Mouse (Mus musculus) midbrain, embryonic 12.5 days (tissue): ENCODE measurements at regions not wholly inside any gene's neighbourhood (a gene's known extent, or its start where the extent isn't known, plus 50 kb on each side); places are given as distances from the start of the nearest gene placed in this dataset.

Source experiments
- ATAC-seq: fragments of 200-750 bp; cut with Nextera tagmentation; 2 replicates; pipeline ENCODE4 v1.8.0; 2017; ENCODE audit warnings: low read depth, moderate TSS enrichment, moderate library complexity; ENCODE audit not compliant: low FRiP score
- H3K27ac ChIP-seq: fragments of 300-500 bp; sonication (generic); replicated peaks from 2 replicates; pipeline ENCODE4 v1.5.1; 2016; ENCODE audit warnings: mild to moderate bottlenecking
- H3K27me3 ChIP-seq: fragments of 300-500 bp; sonication (generic); 2 replicates; pipeline ENCODE4 v1.6.1; 2016; ENCODE audit warnings: mild to moderate bottlenecking
- H3K36me3 ChIP-seq: fragments of 300-500 bp; sonication (generic); 2 replicates; pipeline ENCODE4 v1.6.1; 2016
- H3K4me1 ChIP-seq: fragments of 300-500 bp; sonication (generic); 2 replicates; pipeline ENCODE4 v1.6.1; 2016
- H3K4me2 ChIP-seq: fragments of 300-500 bp; sonication (generic); replicated peaks from 2 replicates; pipeline ENCODE4 v1.6.1; 2016; ENCODE audit warnings: mild to moderate bottlenecking, moderate library complexity
- H3K4me3 ChIP-seq: fragments of 300-500 bp; sonication (generic); 2 replicates; pipeline ENCODE4 v1.5.1; 2016; ENCODE audit warnings: mild to moderate bottlenecking
- H3K9ac ChIP-seq: fragments of 300-500 bp; sonication (generic); replicated peaks from 2 replicates; pipeline ENCODE4 v1.6.1; 2016; ENCODE audit warnings: mild to moderate bottlenecking, moderate library complexity
- H3K9me3 ChIP-seq: fragments of 300-500 bp; sonication (generic); 2 replicates; pipeline ENCODE4 v1.6.1; 2016; ENCODE audit warnings: mild to moderate bottlenecking
- WGBS: fragments of 180-500 bp; shearing (Covaris S2); methylation state at CpG from one replicate; pipeline ENCODE4 v1.1.7; 2016; 5-methylcytosine and 5-hydroxymethylcytosine counted together

DNA sequence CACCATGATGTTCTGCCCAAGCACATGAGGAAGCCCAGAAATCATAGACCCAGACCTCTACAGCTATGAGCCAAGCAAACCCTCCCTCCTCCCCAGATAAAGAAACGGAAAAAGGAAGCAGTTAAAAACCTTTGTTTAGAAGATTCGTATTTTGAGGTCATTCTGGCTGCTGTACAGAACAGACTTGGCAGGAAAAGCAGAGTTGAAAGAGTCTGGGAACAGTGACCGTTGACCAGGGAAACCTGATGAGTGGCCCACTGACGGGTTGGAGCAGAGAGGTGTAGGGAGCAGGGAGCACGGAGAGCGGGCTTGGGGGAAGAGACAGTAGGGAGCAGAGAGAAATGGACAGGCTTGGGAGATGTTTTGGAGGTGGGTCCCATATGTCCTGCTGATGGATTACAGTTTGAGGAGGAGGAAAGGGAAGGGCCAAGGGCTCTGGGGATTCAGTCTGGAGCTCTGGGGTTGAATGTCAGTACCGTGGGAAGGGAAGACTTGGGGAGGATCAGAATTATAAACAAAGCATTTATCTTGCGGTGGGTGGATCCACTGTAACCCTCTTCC is 191.2 kb downstream of the Rplp1 start:
- Histone ChIP-seq H3K27ac (no peak overlapping the region), H3K27me3 (peaks cover under 1% of the 10 kb centered on the region; the same call in 1 of the 2 replicates), H3K36me3 (no peaks in the 10 kb centered on the region), H3K4me3 (no peak overlapping the region), H3K4me1 (peaks cover 18% of the 10 kb centered on the region), H3K9ac (no peak overlapping the region), H3K4me2 (no peak overlapping the region), H3K9me3 (no peaks in the 10 kb centered on the region)
- ATAC-seq = no peak
- whole genome bisulfite sequencing = 92% methylated on average over 8 of the region's 8 CpGs

DNA sequence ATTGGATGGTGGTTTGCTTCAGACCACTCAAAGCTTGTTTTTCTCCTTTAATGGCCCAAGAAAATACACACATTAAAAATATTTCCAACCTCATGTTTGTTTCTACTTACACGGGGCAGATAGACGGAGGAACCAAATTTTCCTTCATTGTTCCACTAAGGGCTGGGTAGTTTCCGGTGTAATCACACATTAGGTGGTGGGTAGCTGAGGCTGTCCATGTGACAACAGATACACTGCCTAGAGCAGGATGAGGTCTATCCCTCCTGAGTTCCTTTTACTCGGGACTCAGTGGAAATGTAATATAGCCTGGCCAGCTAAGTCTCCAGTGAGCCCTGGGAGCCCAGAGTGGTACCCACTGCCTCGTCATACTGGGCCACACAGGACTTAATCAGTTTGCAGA is 192.5 kb downstream of the Rplp1 start:
- H3K4me3 ChIP-seq = no peak overlapping the region
- H3K27ac ChIP-seq = no peak overlapping the region
- 89% methylated on average over 5 of the region's 5 CpGs for WGBS
- no peak for ATAC-seq
- no peak overlapping the region for H3K4me2 ChIP-seq
- no peaks in the 10 kb centered on the region for H3K36me3 ChIP-seq
- no peak overlapping the region for H3K9ac ChIP-seq
- H3K9me3 ChIP-seq = no peaks in the 10 kb centered on the region
- peaks cover 9% of the 10 kb centered on the region; the same call in 1 of the 2 replicates for H3K27me3 ChIP-seq
- peaks cover 18% of the 10 kb centered on the region for H3K4me1 ChIP-seq

DNA sequence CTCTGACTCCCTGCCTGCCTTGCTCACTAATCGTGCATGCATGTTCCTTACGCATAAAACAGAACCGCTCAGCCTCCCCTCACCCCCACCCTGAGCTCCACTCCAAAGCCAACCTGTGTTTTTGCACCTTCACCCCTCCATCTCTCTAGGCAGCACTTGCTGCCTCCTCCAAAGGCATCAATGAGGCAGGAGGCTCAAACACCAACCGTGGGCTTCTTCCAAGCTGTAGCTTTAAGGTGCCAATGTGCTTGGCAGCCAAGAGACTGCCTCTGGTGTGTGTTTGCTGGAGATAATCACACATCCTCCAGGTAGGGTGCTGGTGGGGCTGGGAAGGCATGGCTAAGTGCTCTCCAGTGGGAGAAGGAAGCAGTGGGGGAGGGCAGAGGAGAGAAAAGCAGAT is 193.3 kb downstream of the Rplp1 start:
- Histone ChIP-seq H3K4me3 (no peak overlapping the region), H3K9me3 (no peaks in the 10 kb centered on the region), H3K27me3 (peaks cover 9% of the 10 kb centered on the region), H3K36me3 (no peaks in the 10 kb centered on the region), H3K4me2 (no peak overlapping the region), H3K27ac (no peak overlapping the region), H3K9ac (no peak overlapping the region), H3K4me1 (peaks cover 18% of the 10 kb centered on the region)
- ATAC-seq = no peak
- 53% methylated on average over 4 of the region's 4 CpGs for WGBS

DNA sequence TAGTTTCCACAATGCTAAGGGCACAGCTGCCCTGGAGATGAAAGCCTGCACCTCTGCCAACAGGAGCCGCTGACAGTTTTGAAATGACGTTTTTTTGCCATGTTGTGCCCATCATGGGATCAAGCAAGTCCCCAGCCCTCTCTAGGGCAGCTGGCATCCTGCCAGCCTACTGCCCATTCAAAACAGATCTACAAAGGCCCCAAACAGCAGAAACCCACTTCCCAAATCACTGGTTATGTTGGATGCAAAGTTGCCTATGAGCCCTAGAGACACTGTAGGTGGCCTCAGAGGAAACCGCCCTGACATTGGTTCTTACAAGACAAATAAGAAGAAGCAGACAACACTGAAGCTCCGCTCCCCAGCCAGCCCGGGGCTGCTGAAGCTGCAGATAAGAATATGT is 194.1 kb downstream of the Rplp1 start:
- Histone ChIP-seq H3K9ac (no peak overlapping the region), H3K36me3 (no peaks in the 10 kb centered on the region), H3K4me3 (no peak overlapping the region), H3K27ac (no peak overlapping the region), H3K4me1 (peaks cover 18% of the 10 kb centered on the region), H3K4me2 (no peak overlapping the region), H3K9me3 (no peaks in the 10 kb centered on the region), H3K27me3 (peaks cover 9% of the 10 kb centered on the region)
- no peak for ATAC-seq
- 53% methylated on average over 5 of the region's 5 CpGs for WGBS

DNA sequence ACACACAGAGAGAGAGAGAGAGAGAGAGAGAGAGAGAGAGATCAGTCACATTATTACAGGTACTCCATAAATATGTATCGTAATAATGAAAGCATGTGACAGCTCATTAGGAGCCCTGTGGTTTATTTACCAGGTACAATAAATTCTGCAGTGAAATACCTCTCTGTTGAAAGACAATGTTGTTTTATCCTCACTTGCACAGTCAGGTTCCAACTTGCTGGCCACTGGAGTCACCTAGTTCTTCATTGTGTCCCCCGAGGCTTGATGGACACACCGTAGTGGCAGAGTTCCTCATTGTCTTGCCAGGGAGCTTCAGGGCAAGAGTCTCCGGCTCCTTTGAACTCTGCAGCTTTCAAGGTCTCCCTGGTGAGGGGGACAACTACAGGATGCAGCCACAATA is 197.6 kb downstream of the Rplp1 start:
- 78% methylated on average over 4 of the region's 4 CpGs for WGBS
- H3K27me3 ChIP-seq = peaks cover 20% of the 10 kb centered on the region
- ATAC-seq = no peak
- H3K4me1 ChIP-seq = peaks cover 32% of the 10 kb centered on the region
- no peak overlapping the region for H3K4me2 ChIP-seq
- no peak overlapping the region for H3K9ac ChIP-seq
- no peak overlapping the region for H3K4me3 ChIP-seq
- no peak overlapping the region for H3K27ac ChIP-seq
- H3K36me3 ChIP-seq = no peaks in the 10 kb centered on the region
- no peaks in the 10 kb centered on the region for H3K9me3 ChIP-seq

DNA sequence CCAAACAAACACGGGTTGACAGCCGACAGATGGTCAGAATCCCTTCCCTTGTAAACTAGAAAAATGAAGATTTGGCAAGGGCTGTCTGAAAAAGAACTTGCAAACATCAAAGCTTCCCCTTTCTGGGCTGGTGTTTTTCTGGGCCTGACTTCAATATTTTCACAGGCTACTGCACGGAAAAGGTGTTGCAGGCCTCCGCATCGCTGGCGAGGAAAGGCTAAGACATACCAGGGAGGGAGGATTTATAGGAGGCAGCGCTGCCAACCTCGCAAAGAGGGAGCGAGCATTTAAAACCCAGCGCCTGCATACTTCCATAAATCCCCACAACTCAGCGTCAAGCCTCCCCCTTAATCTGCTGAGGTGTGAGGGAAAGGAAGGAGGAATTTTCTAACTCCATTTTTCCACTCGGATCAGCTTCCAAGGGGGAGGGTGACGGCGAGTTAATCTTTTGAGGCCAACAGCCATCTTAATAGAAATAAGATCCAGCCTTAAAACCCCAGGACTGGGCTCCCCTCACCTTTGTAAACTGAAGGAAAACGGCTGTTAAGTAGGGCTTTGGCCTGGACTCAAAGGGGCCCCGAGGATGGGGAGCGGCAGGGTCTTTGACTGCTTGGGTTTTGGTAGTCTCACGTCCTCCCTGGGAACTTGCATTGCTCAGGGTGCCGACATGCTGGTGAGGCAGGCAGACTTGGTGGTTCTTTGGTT is 199.9 kb downstream of the Rplp1 start:
- peaks cover 20% of the 10 kb centered on the region for H3K4me1 ChIP-seq
- H3K4me2 ChIP-seq = no peak overlapping the region
- H3K9ac ChIP-seq = no peak overlapping the region
- no peak overlapping the region for H3K4me3 ChIP-seq
- WGBS = 31% methylated on average over 19 of the region's 19 CpGs
- peaks cover 20% of the 10 kb centered on the region for H3K27me3 ChIP-seq
- H3K27ac ChIP-seq = no peak overlapping the region
- no peak for ATAC-seq
- no peaks in the 10 kb centered on the region for H3K36me3 ChIP-seq
- no peaks in the 10 kb centered on the region for H3K9me3 ChIP-seq

DNA sequence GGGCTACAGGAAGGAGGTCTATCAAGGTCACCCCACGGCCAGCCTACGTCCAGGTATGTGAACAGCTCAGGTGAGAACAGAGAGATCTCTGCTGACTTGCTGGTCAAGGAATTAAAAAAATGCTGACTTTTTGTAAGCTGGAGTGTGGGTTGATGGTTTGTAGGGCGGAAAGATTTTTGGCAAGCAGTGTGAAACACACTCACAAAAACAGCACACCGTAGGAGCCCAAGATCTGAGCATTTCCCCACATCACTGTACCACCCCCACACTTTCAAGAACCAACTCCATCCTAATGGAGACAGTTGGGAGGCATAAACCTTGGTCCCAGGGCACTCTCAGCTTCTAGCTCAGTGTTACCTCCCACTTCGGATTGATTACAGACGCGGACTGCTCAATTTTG is 200.5 kb downstream of the Rplp1 start:
- no peak for ATAC-seq
- H3K4me3 ChIP-seq = no peak overlapping the region
- peaks cover 20% of the 10 kb centered on the region for H3K27me3 ChIP-seq
- H3K9me3 ChIP-seq = no peaks in the 10 kb centered on the region
- H3K4me1 ChIP-seq = peaks cover 20% of the 10 kb centered on the region
- H3K4me2 ChIP-seq = no peak overlapping the region
- no peaks in the 10 kb centered on the region for H3K36me3 ChIP-seq
- 86% methylated on average over 7 of the region's 7 CpGs for WGBS
- H3K27ac ChIP-seq = no peak overlapping the region
- no peak overlapping the region for H3K9ac ChIP-seq

DNA sequence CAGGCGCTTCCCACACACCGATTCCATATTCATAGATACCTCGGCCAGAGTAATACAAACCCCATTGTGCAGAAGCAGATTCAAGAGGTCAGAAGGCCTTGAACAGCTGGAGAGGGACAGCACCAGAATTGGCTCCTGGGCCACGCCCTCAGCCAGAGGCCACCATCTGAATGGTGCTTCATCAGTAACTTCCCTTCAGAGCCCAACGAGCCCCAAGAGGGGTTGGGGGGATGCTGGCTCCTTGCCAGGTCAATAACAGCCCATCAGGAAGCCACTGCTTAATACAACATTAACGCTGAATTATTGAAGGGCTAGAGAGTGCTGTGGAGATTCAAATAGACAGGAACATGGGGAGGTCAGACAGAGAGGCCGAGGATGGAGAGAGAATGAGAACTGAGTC is 203.0 kb downstream of the Rplp1 start:
- H3K27ac ChIP-seq = no peak overlapping the region
- 54% methylated on average over 7 of the region's 7 CpGs for WGBS

DNA sequence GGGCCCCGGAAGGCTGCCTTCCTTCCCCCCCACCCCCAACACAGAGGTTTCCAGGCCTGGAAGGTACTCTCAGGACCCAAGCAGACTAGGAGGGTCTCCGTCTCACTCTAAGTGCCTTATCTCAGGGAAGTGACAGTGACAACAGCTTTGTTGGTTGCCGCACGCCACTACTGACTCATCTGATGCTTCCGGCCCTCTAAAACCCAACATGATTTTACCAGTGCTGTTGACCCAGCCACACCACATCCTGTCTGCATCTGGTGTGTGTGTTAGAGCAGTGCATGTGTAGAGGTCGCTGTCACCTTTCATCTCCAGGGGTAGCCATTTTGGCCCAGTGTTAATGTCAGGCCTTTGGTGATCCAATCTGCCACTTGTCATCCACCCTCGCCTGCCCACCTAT is 206.5 kb downstream of the Rplp1 start:
- Histone ChIP-seq H3K4me3 (no peak overlapping the region), H3K27ac (no peak overlapping the region), H3K4me1 (peaks cover 9% of the 10 kb centered on the region), H3K4me2 (no peak overlapping the region), H3K9ac (no peak overlapping the region), H3K36me3 (no peaks in the 10 kb centered on the region), H3K27me3 (peaks cover 6% of the 10 kb centered on the region; the same call in 1 of the 2 replicates), H3K9me3 (no peaks in the 10 kb centered on the region)
- no peak for ATAC-seq
- 94% methylated on average over 7 of the region's 7 CpGs for WGBS

More for the DNA sequence above, 203.0 kb downstream of the Rplp1 start:
- Histone ChIP-seq H3K9me3 (no peaks in the 10 kb centered on the region), H3K27me3 (peaks cover 11% of the 10 kb centered on the region), H3K36me3 (no peaks in the 10 kb centered on the region), H3K9ac (no peak overlapping the region), H3K4me2 (no peak overlapping the region), H3K4me1 (peaks cover 20% of the 10 kb centered on the region), H3K4me3 (no peak overlapping the region)
- no peak for ATAC-seq

DNA sequence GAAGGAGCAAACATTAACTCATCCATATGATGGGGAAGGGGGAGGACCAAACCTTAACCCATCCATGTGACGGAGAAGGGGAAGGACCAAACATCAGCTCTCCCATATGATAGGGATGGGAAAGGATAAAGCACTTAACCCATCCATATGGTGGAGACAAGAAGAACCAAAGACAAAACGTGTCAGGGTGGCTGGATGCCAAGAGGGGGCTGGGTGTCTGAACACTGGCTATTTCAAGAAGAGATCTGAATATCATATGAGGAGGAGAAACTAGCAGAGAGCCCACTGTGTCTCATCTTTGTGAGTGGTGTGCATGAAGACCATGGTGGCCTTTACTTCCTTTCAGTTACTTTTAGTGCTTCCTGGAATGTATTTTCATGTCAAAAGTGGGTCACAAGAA is 207.0 kb downstream of the Rplp1 start:
- WGBS = 63% methylated on average over 2 of the region's 2 CpGs
- H3K27me3 ChIP-seq = peaks cover under 1% of the 10 kb centered on the region; the same call in 1 of the 2 replicates

DNA sequence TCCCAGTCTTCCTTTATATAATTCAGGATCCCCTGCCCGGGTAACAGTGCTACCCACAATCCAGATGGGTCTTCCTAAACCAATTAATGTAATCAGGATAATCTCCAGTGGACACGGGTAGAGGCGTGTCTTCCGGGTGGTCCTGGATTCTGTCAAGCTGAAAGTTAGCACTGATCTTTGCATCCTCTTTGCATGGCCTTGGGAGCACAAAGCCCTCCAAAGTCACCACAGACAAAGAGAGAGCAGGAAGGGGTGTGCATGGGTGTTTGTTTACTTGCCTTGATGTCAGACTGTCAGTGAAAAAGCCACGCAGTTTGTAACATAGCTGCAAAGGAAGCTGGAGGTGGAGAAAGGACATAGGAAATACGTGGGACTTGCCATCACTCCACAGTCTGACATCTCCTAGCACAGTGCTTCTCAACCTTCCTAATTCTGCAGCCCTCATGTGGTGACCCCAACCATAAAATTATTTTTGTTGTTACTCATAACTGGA is 208.0 kb downstream of the Rplp1 start:
- H3K4me2 ChIP-seq = no peak overlapping the region
- ATAC-seq = no peak
- no peak overlapping the region for H3K27ac ChIP-seq
- no peaks in the 10 kb centered on the region for H3K9me3 ChIP-seq
- no peaks in the 10 kb centered on the region for H3K36me3 ChIP-seq
- WGBS = 79% methylated on average over 6 of the region's 6 CpGs
- no peak overlapping the region for H3K9ac ChIP-seq
- H3K4me1 ChIP-seq = peaks cover 10% of the 10 kb centered on the region; the same call in 1 of the 2 replicates
- 0 out of 2 replicates have a peak, but pooled peaks cover 2% of the 10 kb centered on the region for H3K27me3 ChIP-seq
- no peak overlapping the region for H3K4me3 ChIP-seq

More for the DNA sequence above, 207.0 kb downstream of the Rplp1 start:
- Histone ChIP-seq H3K4me1 (peaks cover 14% of the 10 kb centered on the region), H3K27ac (no peak overlapping the region), H3K4me2 (no peak overlapping the region), H3K9ac (no peak overlapping the region), H3K36me3 (no peaks in the 10 kb centered on the region), H3K4me3 (no peak overlapping the region), H3K9me3 (no peaks in the 10 kb centered on the region)
- ATAC-seq = no peak

DNA sequence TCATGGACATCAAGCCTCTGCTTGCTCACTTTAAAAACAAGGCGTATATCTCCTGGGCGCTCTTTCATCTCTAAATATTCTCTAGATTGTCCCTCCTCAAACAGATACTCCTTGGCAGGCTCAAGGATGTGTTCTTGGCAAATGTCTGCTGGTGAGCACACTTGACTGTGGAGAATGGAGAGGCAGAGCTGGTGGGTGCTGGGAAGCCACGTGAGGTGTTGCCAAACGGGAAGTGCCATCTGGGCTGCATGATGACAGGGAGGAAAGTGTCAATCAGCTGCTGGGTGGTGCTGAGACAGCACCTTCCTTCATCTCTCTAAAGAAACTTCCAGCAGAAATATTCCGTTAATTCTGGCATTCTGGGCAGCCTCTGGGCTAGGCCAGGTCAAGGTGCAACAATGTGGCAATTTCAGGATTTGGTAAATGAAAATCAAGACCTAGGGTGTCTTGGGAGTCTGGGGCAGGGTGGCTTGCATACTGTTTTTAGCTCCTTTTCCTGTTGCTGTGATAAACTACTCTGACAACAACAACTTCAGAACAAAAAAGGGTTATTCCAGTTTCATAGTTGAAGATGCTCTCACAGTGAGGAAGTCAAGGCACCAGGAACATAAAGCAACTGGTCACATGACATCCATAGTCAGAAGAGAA is 208.6 kb downstream of the Rplp1 start:
- H3K36me3 ChIP-seq = no peaks in the 10 kb centered on the region
- WGBS = 83% methylated on average over 5 of the region's 5 CpGs
- peaks cover 7% of the 10 kb centered on the region; the same call in 1 of the 2 replicates for H3K4me1 ChIP-seq
- H3K27me3 ChIP-seq = peaks cover 7% of the 10 kb centered on the region; the same call in 1 of the 2 replicates
- H3K4me3 ChIP-seq = no peak overlapping the region
- no peaks in the 10 kb centered on the region for H3K9me3 ChIP-seq
- no peak for ATAC-seq
- no peak overlapping the region for H3K9ac ChIP-seq
- no peak overlapping the region for H3K27ac ChIP-seq
- no peak overlapping the region for H3K4me2 ChIP-seq
